Mouse (Mus musculus): ENCODE data around the gene Adsl.
"Not testable (repeated sequence)": the region's sequence is repeated elsewhere in the genome, so short reads cannot be mapped to it uniquely, and the experiment has no call there.

The Adsl gene

GRCm38 (mm10) chr15:80948145-80949135, at the start of gene Adsl:
TSS of gene Adsl (plus strand) at chr15:80948490.
- CTCF ChIA-PET, result interaction anchor here (0.7 kb wide), 2 partner anchors 11 to 95 kb away, joined by 3 read pairs; no protein-coding TSS in a partner anchor

GRCm38 (mm10) chr15:80899806-80900205, 48.5 kb upstream of the Adsl start:
- CTCF ChIA-PET, result no interaction called here

DNA sequence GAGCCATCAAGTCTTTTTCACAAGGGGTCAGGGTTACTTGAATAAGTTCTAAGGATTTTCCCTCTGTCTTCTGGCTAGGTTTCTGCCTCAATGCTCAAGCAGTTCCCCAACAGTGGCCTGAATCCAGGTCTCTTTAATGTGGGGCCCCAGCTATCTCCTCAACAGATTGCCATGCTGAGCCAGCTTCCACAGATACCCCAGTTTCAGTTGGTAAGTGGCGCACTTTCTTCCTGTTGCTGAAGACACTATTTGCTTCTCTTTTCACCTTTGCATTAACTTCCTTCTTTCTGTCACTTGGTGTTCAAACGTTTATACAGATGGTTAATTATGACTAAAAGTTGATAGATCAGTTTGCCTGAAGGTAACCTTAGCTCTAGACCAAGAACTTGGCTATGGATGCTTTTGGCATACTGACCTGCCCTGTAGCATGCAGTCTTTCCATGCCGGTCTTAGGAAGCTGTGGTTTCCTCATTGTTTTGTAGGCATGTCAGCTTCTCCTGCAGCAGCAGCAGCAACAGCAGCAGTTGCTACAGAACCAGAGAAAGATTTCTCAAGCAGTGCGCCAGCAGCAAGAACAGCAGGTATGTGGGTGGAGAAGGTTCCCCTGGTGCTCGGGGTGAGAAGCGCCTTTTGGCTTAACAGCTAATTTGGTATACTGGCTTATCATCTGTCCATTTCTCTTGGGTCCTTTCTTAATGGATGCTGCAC, 46.3 kb upstream of the Adsl start:
- CTCF ChIA-PET, result interaction anchor here (0.6 kb wide), 1 partner anchor 764 kb away, joined by 3 read pairs; no protein-coding TSS in a partner anchor

DNA sequence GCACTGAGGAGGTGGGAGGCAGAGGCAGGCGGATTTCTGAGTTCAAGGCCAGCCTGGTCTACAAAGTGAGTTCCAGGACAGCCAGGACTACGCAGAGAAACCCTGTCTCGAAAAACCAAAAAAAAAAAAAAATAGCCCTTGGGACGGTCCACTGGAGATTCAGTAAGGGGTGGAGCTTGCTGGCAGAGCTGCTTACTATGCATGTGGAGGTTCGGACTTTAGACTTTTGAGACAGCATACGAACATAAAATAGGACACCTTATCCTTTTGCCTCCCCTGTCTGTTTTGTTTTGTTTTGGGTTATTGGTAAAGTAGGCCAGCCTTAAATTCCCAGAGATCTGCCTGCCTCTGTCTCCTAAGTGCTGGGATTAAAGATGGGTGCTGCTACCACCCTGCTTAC, 43.5 kb upstream of the Adsl start:
- CTCF ChIA-PET, result interaction anchor here (0.6 kb wide), 1 partner anchor 74 kb away, joined by 4 read pairs; no protein-coding TSS in a partner anchor

DNA sequence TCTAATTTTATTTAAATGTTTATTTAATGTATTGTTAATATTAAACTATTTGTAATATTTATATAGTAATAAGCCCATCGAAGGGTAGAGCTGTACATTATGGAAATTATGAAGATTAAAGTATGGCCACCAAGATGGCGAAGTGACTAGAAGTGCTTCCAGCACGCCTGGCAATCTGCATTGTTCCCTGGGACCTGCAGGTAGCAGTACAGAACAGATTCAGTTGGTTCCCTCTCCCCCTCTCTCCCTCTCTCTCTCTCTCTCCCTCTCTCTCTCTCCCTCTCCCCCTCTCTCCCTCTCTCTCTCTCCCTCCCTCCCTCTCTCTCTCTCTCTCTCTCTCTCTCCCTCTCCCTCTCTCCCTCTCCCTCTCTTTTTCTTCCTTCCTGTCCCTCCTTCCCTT, 38.1 kb upstream of the Adsl start:
- CTCF ChIA-PET, result no interaction called here

DNA sequence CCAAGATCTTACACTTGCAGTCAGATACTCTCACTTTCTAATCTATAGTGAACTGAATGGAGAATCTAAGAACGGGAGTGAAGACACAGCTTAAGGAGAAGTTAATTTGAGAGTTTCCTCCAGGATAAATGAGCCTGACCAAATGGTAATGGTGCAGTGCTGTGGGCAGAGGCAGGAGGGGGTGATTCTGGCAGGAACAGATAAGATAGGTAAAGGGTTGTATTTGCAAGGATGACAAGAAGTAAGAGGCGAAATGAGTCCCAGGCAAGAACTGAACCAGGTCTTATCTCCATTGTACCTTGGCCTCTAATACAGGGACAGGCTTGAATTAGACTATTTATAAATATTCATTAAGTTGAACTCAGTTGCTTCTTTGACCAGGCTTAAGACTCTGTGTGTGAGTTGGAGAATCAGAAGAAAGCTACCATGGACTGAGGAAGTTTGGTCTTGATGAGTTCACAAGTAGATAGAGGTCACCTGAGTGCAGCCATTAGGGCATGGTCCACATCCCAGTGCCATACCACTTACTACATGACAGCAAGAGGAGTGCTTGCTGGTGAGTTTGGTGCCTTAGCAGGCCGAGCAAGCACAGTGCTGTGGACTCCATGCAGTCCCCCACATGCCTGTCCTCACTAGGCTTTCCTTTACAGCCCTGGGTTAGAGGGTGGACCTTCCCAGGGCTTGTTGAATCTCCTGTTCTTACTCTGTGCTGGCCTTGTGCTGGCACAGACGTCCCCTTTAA, 37.3 kb upstream of the Adsl start:
- CTCF ChIA-PET, result interaction anchor here (0.5 kb wide), 1 partner anchor 50 kb away, joined by 3 read pairs; no protein-coding TSS in a partner anchor

DNA sequence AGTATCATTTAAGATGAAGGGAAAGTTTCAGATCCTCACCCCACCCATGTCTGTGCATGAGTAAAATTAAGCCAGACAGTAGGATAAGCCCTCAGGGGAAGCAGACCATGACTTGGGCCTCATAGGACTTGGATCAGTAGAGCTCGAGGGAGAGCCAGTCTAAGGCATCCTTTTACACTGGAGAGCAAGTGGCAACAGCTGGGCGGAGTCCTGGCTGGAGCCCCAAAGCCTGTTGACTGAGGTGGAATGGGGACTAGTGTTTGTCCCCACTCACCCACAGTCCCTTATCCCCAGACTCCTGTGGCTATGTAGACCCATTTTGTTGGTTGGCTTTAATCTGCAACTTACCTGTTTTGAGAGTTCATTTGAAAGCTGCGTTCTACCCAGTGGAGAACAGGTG, 36.1 kb upstream of the Adsl start:
- CTCF ChIA-PET, result interaction anchor here (0.7 kb wide), 1 partner anchor 18 kb away, joined by 3 read pairs; no protein-coding TSS in a partner anchor

- CTCF ChIA-PET, result no interaction called here
These were observed 34.5 kb upstream of the Adsl start for GRCm38 (mm10) chr15:80913803-80914202.

DNA sequence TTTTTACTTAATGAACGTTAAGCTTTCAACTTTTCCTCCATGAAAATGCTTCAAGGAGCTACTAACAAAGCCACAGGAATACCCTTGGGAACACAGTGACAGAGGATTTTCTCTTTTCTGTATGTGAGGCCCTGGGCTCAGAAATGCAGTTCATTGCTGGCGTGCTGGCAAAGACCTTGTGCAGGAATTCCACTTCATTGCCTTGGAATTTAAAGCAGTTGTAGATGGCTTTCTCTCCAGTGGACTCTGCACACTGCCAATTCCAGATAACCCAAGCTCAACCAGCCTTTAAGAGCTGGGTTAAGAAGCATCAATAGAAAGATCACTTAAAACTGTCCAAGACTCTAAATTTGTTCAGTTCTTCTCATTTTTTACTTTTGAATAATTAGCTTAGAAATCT, 32.4 kb upstream of the Adsl start:
- CTCF ChIA-PET, result no interaction called here

- CTCF ChIA-PET, result no interaction called here
These were observed 31.7 kb upstream of the Adsl start for GRCm38 (mm10) chr15:80916621-80917020.

- CTCF ChIA-PET, result interaction anchor here (0.6 kb wide), 1 partner anchor 949 kb away, joined by 6 read pairs; no protein-coding TSS in a partner anchor
These were observed 27.9 kb upstream of the Adsl start for GRCm38 (mm10) chr15:80920346-80920745.

GRCm38 (mm10) chr15:80921781-80922180, 26.5 kb upstream of the Adsl start:
- CTCF ChIA-PET, result interaction anchor here (0.6 kb wide), 1 partner anchor 594 kb away, joined by 6 read pairs; no protein-coding TSS in a partner anchor

DNA sequence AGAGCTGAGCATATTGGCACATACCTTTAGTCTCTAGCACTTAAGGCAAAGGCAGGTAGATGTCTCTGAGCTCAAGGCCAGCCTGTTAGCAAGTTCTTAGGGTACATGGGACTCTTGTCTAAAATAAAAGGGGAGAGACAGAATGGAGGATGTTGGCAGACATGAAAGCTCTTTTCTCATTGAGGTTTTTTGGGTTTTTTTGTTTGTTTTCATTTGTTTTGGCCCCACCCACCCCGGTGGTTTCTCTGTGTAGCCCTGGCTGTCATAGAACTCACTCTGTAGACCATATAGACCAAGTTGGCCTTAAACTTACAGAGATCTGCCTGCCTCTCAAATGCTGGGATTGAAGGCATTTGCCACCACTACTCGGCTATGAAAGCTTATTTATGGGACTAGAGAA, 24.1 kb upstream of the Adsl start:
- CTCF ChIA-PET, result no interaction called here

DNA sequence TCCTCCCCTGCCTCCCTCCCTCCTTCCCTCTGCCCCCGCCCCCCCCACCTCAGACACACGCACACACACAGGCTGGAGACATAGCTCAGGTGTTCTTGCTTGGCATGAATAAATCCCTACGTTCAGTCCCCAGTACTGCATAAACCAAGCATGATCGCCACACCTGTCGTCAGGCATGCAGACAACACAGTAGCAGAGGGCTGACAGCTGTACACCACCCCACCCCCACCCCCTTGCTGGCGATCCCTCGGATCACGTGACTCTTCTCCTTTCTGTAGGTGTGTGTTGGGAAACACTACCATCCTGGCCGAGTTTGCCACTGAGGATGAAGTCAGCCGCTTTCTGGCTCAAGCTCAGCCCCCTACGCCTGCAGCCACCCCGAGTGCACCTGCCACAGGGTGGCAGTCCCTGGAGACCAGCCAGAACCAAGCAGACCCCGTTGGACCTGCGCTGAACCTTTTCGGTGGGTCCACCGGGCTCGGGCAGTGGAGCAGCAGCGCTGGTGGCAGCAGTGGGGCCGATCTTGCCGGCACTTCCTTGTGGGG, 19.4 kb upstream of the Adsl start:
- CTCF ChIA-PET, result no interaction called here

- CTCF ChIA-PET, result no interaction called here
These were observed 18.2 kb upstream of the Adsl start for GRCm38 (mm10) chr15:80930048-80930571.

DNA sequence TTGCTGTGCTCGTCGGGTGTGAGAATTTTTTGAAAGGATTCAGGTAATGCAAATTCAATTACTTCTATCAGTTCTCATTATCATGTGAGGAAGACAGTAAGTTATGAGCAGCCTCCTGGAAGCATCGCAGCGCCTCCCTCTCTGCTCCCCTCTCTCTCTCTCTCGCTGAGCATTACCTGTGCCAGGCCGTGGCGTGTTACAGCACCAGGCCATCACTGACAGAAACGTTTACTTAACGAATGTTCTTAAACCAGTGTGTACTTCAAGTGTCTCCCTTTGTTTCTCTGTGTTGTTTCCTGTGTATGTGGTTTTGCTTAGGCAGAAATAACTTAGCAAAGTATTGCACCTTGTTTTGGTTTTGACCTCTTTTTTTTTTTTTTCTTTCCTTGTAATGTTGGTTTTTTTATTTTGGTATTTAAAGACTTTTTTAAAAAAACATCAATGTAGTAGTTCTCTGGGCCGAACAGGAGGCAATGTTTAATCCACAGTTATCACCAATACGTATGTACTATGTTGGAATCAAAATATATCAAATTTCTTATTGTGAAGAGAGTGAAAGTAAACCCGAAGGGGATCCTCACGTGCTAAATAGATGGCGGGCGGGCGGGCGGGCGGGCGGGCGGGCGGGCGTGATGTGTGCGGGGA, 17.5 kb upstream of the Adsl start:
- CTCF ChIA-PET, result not testable (repeated sequence)

DNA sequence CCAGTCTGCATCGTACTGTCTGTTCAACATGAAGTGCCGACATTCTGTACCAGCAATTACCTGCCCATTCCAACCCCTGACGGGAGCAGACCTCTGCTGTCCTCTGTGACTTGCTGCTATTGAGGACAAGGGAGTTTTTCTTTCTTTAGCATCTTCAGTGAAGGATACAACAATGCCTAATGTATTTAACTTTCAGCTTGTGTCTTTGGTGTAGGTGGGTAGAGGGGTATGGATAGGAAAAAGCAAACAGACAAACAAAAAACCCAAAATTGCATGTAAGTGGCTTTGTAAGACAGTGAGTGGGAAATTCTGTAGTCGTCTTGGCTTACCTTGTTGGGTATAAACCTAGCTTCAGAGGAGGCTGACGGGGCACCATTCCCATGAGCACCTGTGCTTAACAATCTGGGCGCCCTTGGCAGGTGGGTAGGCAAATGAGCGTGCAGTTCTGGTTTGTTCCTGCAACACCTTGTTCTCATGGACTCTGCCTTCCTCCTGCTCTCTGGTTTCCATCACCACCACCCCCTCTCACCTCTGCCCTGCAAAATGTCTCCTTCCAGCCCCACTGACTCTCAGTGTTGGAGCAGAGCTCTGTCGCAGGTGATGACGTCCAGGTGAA, 16.8 kb upstream of the Adsl start:
- CTCF ChIA-PET, result interaction anchor here (0.6 kb wide), 1 partner anchor 9 kb away, joined by 6 read pairs; no protein-coding TSS in a partner anchor

GRCm38 (mm10) chr15:80934841-80935240, 13.4 kb upstream of the Adsl start:
- CTCF ChIA-PET, result interaction anchor here (0.5 kb wide), 1 partner anchor 565 kb away, joined by 3 read pairs; no protein-coding TSS in a partner anchor

- CTCF ChIA-PET, result no interaction called here
These were observed 11.6 kb upstream of the Adsl start for GRCm38 (mm10) chr15:80936686-80937085.

GRCm38 (mm10) chr15:80938615-80939014, 9.7 kb upstream of the Adsl start:
- CTCF ChIA-PET, result no interaction called here
